9 mouse cellular contexts compared by ENCODE assay signal in the genomic region with DNA sequence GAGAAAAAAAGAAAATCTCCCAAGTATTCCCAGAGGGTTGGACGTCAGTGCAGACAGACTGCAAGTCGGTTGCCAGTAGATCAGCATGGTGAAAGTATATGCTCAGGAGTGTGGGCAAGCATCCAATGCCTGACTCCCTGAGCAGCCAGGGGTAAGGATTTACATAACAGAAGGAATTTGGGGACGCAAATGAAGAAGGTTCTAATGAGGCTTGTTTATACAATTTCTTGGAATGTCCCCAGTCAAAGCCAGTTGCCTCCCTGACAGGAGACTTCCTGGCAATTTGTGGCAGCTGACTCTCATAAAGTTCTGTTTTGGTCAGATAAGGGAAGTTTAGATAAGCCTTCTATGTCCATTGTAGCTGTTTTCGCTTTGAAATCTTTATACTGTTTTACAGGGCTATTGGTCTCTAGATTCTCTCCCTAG. TPM values are rescaled to one million over a fixed set of nuclear protein-coding genes. Genes with fewer than 3 reads are reported as not detected.
DNase-seq lines count a peak whose midpoint lies in the region; ATAC-seq lines count a peak whose summit lies in the region.
"Had no signal": no experiment of that assay in that cellular context is flagged by ENCODE, and none has a peak within 500 bp of the region (broad histone marks: within the 10 kb centered on the region; RNA-seq: fewer than 3 reads in every experiment).

No protein-coding gene starts in this region.

- H3K4me1 ChIP-seq in midbrain, embryonic 16.5 days (ENCODE audit: control insufficient read depth, insufficient read depth, low read length): 0 out of 2 replicates have a peak, but pooled peaks cover 6% of the 10 kb centered on the region
- H3K4me1 ChIP-seq in midbrain, embryonic 13.5 days (replicated peaks): peaks cover 11% of the 10 kb centered on the region
- peaks cover 10% of the 10 kb centered on the region; the same call in 1 of the 2 replicates for H3K4me1 ChIP-seq in intestine, embryonic 15.5 days (replicated peaks)
- H3K4me1 ChIP-seq: liver, embryonic 15.5 days had no signal

- no peak overlapping the region for H3K27ac ChIP-seq in midbrain, embryonic 16.5 days (ENCODE audit: low read length)
- no peak overlapping the region for H3K27ac ChIP-seq in midbrain, embryonic 13.5 days
- H3K27ac ChIP-seq in intestine, embryonic 15.5 days: peak overlapping the region; percentile 2; the same call in 1 of the 2 replicates
- H3K27ac ChIP-seq: liver, embryonic 15.5 days had no signal

- H3K36me3 ChIP-seq in midbrain, embryonic 16.5 days (ENCODE audit: control insufficient read depth, insufficient read depth, low read length): no peaks in the 10 kb centered on the region
- H3K36me3 ChIP-seq in midbrain, embryonic 13.5 days: no peaks in the 10 kb centered on the region
- no peaks in the 10 kb centered on the region for H3K36me3 ChIP-seq in intestine, embryonic 15.5 days
- H3K36me3 ChIP-seq: liver, embryonic 15.5 days had no signal

- ATAC-seq in midbrain, embryonic 16.5 days: peak; percentile 56; the same call in 1 of the 2 replicates
- ATAC-seq in midbrain, embryonic 13.5 days: no peak
- ATAC-seq in intestine, embryonic 15.5 days: peak; percentile 60
- ATAC-seq in megakaryocyte-erythroid progenitor cell, adult 5-6 weeks (replicated peaks; ENCODE audit: low FRiP score, low TSS enrichment, poor library complexity, severe bottlenecking): peak; percentile 79
- ATAC-seq in erythroblast, adult 5-6 weeks (replicated peaks; ENCODE audit: low FRiP score, poor library complexity, severe bottlenecking): no peak

- DNase-seq in cerebellum, adult 8-10 months: peak; percentile 11
- DNase-seq in liver: no peak
- no peak for DNase-seq in frontal cortex, postnatal 14 days (ENCODE audit: low spot score in 2 of 2)

- 32% methylated on average over 4 of the region's 4 CpGs for WGBS in midbrain, embryonic 16.5 days
- 29% methylated on average over 4 of the region's 4 CpGs for WGBS in midbrain, embryonic 13.5 days
- 18% methylated on average over 4 of the region's 4 CpGs for WGBS in intestine, embryonic 15.5 days

- no peaks in the 10 kb centered on the region for H3K27me3 ChIP-seq in midbrain, embryonic 16.5 days (ENCODE audit: control insufficient read depth, insufficient read depth, low read depth, low read length)
- H3K27me3 ChIP-seq in midbrain, embryonic 13.5 days: no peaks in the 10 kb centered on the region
- H3K27me3 ChIP-seq in intestine, embryonic 15.5 days (replicated peaks): no peaks in the 10 kb centered on the region
- H3K27me3 ChIP-seq: liver, embryonic 15.5 days had no signal

- no peaks in the 10 kb centered on the region for H3K9me3 ChIP-seq in midbrain, embryonic 16.5 days (replicated peaks; ENCODE audit: control insufficient read depth, low read length, poor library complexity, severe bottlenecking)
- H3K9me3 ChIP-seq in midbrain, embryonic 13.5 days: no peaks in the 10 kb centered on the region
- H3K9me3 ChIP-seq in intestine, embryonic 15.5 days: no peaks in the 10 kb centered on the region
- H3K9me3 ChIP-seq: liver, embryonic 15.5 days had no signal

- no peak overlapping the region for H3K4me2 ChIP-seq in midbrain, embryonic 16.5 days (ENCODE audit: low read length)
- H3K4me2 ChIP-seq in midbrain, embryonic 13.5 days (replicated peaks): no peak overlapping the region
- no peak overlapping the region for H3K4me2 ChIP-seq in intestine, embryonic 15.5 days (replicated peaks)
- H3K4me2 ChIP-seq: liver, embryonic 15.5 days had no signal

- H3K9ac ChIP-seq in midbrain, embryonic 16.5 days (ENCODE audit: low read depth, low read length): no peak overlapping the region
- no peak overlapping the region for H3K9ac ChIP-seq in midbrain, embryonic 13.5 days (replicated peaks)
- H3K9ac ChIP-seq in intestine, embryonic 15.5 days: no peak overlapping the region
- H3K9ac ChIP-seq: liver, embryonic 15.5 days had no signal

- H3K4me3 ChIP-seq in midbrain, embryonic 16.5 days (ENCODE audit: low read depth, low read length): no peak overlapping the region
- H3K4me3 ChIP-seq in midbrain, embryonic 13.5 days (replicated peaks): no peak overlapping the region
- H3K4me3 ChIP-seq in intestine, embryonic 15.5 days (replicated peaks): no peak overlapping the region
- H3K4me3 ChIP-seq: liver, embryonic 15.5 days had no signal

RNA-seq across cellular contexts. Expression of a gene that starts 33.4 kb away (rescaled TPM):
- 3.5 and 4.2 TPM in 2 replicates for polyA plus RNA-seq in midbrain, embryonic 16.5 days (2015; fragmentation: Nextera tagmentation; extraction: Ambion mirVana)
- polyA plus RNA-seq in midbrain, embryonic 13.5 days (2015; fragmentation: Nextera tagmentation; extraction: Ambion mirVana): 2.9 and 3.5 TPM in 2 replicates
- 19.5 and 20.5 TPM in 2 replicates for polyA plus RNA-seq in intestine, embryonic 15.5 days (2015; fragmentation: Nextera tagmentation; extraction: Ambion mirVana)
- 9.2 and 10.6 TPM in 2 replicates for total RNA-seq in megakaryocyte-erythroid progenitor cell, adult 5-6 weeks (2014; fragmentation: Nextera tagmentation)
- 10.8 and 11.3 TPM in 2 replicates for total RNA-seq in megakaryocyte-erythroid progenitor cell, adult 5-6 weeks (2017)
- 3.8 and 7.5 TPM in 2 replicates for total RNA-seq in erythroblast, adult 5-6 weeks (2015; ENCODE audit: low replicate concordance)
- total RNA-seq in erythroblast, adult 5-6 weeks (2017; ENCODE audit: low replicate concordance): 2.1 and 3.2 TPM in 2 replicates

Comparison
In these comparisons a context has a peak if more than half of its experiments do, and no peak if none do; other contexts are left out.
1. ATAC-seq: peak in midbrain, embryonic 16.5 days (single experiment), intestine, embryonic 15.5 days (single experiment) and megakaryocyte-erythroid progenitor cell, adult 5-6 weeks (single experiment); none in midbrain, embryonic 13.5 days (single experiment) and erythroblast, adult 5-6 weeks (single experiment).